Mouse (Mus musculus): ENCODE measurements around the gene Rpusd4. TPM values are rescaled to one million over a fixed set of nuclear protein-coding genes. Genes with fewer than 3 reads are reported as not detected.

Rpusd4 gene
- total RNA-seq, 1 experiment from 2014 or later, result 23.5 TPM

DNA sequence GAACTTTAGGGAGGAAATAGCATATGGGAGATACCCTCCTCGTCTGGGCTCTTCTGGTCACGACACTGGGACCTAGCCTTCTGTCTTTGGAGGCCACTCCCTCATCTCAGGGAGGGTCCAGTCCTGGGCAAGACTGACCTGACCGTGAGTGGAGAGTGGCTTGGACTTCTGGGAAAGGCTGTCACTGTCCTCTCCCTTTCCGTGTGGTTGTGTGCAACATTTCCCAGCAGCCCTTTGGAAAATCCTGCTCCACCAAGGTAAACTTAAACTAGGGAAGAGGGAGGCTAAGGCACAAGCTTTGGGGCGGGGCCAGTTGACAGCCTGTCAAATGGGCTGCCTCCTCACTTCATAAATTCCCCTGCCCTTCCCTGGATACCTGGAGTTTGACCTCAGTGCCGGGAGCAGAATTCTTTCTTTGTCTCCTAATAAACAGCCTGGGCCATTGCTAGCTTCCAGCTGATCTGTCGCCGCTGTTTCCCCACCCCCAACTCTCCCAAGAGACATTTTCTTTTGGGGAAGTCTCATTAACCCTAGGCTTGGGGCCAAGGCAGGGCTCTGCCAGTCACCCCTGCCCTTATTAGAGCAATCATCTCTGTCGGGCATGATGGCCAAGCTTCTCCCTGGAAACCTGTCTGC lies 51.0 kb downstream of the Rpusd4 start:
- ATAC-seq (replicated peaks in 1 of 2; ENCODE audit: insufficient read depth in 1 of 2, low FRiP score in 2 of 2, low TSS enrichment in 1 of 2, low read depth in 1 of 2, poor library complexity in 2 of 2, severe bottlenecking in 2 of 2), result no peak

DNA sequence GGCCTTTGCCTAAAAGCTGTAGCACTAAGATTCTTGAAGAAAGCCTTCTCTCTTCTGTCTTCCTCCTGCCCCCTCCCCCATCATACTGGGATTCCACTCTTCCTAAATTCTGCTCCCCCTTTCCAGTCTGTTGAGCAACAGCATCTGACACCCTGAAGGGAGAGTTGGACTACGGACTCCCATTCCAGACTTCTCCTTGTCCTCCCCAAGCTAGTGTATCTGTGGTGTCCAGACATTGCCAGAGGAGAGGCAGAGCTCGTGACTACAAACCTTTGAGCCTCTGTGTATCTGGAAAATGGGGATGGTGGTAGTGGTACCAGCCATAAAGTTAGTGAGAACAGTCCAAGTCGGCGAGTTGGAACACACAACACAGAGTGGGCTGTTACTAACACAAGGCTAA lies 52.6 kb downstream of the Rpusd4 start:
- no peak for ATAC-seq (replicated peaks in 1 of 2; ENCODE audit: insufficient read depth in 1 of 2, low FRiP score in 2 of 2, low TSS enrichment in 1 of 2, low read depth in 1 of 2, poor library complexity in 2 of 2, severe bottlenecking in 2 of 2)

- no peak for ATAC-seq (replicated peaks in 1 of 2; ENCODE audit: insufficient read depth in 1 of 2, low FRiP score in 2 of 2, low TSS enrichment in 1 of 2, low read depth in 1 of 2, poor library complexity in 2 of 2, severe bottlenecking in 2 of 2)
Observed at GRCm38 (mm10) chr9:35323974-35324373, 56.3 kb downstream of the Rpusd4 start.

GRCm38 (mm10) chr9:35324571-35324970 lies 56.9 kb downstream of the Rpusd4 start:
- ATAC-seq (replicated peaks in 1 of 2; ENCODE audit: insufficient read depth in 1 of 2, low FRiP score in 2 of 2, low TSS enrichment in 1 of 2, low read depth in 1 of 2, poor library complexity in 2 of 2, severe bottlenecking in 2 of 2), result no peak

- ATAC-seq (replicated peaks in 1 of 2; ENCODE audit: insufficient read depth in 1 of 2, low FRiP score in 2 of 2, low TSS enrichment in 1 of 2, low read depth in 1 of 2, poor library complexity in 2 of 2, severe bottlenecking in 2 of 2), result no peak
Observed at GRCm38 (mm10) chr9:35326644-35327263, 59.1 kb downstream of the Rpusd4 start.

Other genes starting within 250 kb of the Rpusd4 start
- 27.1 and 36.1 TPM in 2 replicates for gene St3gal4, start 148.6 kb upstream of the Rpusd4 start, total RNA-seq (2017)
- 48.6 and 56.6 TPM in 2 replicates for gene Dcps, start 91.8 kb upstream of the Rpusd4 start, total RNA-seq (2017)
- gene Srpr, start 67.7 kb upstream of the Rpusd4 start, total RNA-seq (2017), result 76.2 and 82.3 TPM in 2 replicates
- gene Tirap, start 67.6 kb upstream of the Rpusd4 start, total RNA-seq (2017), result 4.1 and 18.9 TPM in 2 replicates
- 35.9 and 38.5 TPM in 2 replicates for gene Foxred1, start 56.8 kb upstream of the Rpusd4 start, total RNA-seq (2017)
- gene Fam118b, start 60 bp upstream of the Rpusd4 start, total RNA-seq (2017), result 6.1 and 9.9 TPM in 2 replicates
- gene Cdon, start 153.3 kb downstream of the Rpusd4 start, total RNA-seq (2017), result 0.94 and 2.0 TPM in 2 replicates